Mouse (Mus musculus) bone marrow, adult 2 months (tissue): ENCODE data around the gene Dnajc1.

Source experiments
- CTCF ChIP-seq: fragments of 200-500 bp; IDR thresholded peaks from 2 replicates; pipeline ENCODE4 v1.5.1; 2011; ENCODE audit warnings: low read length, control low read depth; ENCODE audit not compliant: control insufficient read depth, insufficient read depth
- POLR2A ChIP-seq: fragments of 200-500 bp; IDR thresholded peaks from 2 replicates; pipeline ENCODE4 v1.6.1; 2011; ENCODE audit warnings: low read depth, mild to moderate bottlenecking, control low read depth, low read length, borderline replicate concordance; ENCODE audit not compliant: control insufficient read depth

DNA sequence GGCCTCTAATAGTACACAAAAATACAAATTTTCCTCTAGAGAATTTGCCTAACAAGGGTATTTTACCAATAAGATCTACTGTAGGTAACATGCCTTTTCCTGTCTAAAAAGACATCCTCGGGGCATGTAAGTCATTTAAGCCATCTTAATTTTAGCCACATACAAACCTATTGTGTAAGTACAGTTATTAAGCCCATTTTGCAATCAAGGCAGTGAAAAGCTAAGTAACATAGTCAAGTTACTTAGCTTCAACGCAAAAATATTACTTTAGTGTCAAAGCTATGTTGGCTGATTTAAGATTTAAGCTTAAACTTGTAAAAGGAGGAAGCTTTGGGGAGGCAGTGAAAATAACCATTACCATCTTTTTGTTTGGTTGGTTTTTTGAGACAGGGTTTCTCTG lies 74.0 kb downstream of the Dnajc1 start:
- TF ChIP-seq CTCF (no peak), POLR2A (no peak)
